Mouse (Mus musculus): ENCODE data around the gene Crybg1. TPM values are rescaled to one million over a fixed set of nuclear protein-coding genes. Genes with fewer than 3 reads are reported as not detected.
"Not testable (repeated sequence)": the region's sequence is repeated elsewhere in the genome, so short reads cannot be mapped to it uniquely, and the experiment has no call there.

The Crybg1 gene
- polyA plus RNA-seq, 1 experiment = 32.2 TPM

GRCm38 (mm10) chr10:43983866-43984265, 164.8 kb downstream of the Crybg1 start:
- Histone ChIP-seq H3K4me1 (ENCODE audit: control insufficient read depth, insufficient read depth, low read length) (peaks cover 8% of the 10 kb centered on the region; the same call in 1 of the 2 replicates), H3K27ac (ENCODE audit: insufficient read depth, low read depth, low read length) (no peak overlapping the region), H3K4me3 (ENCODE audit: insufficient read depth, low read length) (no peak overlapping the region)
- TF ChIP-seq CTCF (IDR thresholded peaks at IDR 0.05; ENCODE audit: low read depth, low read length) = no peak
- no peak for TF ChIP-seq POLR2A (IDR thresholded peaks at IDR 0.05; ENCODE audit: borderline replicate concordance, low read depth, low read length)

GRCm38 (mm10) chr10:43983241-43983640, 165.4 kb downstream of the Crybg1 start:
- TF ChIP-seq CTCF (IDR thresholded peaks at IDR 0.05; ENCODE audit: low read depth, low read length) (no peak), POLR2A (IDR thresholded peaks at IDR 0.05; ENCODE audit: borderline replicate concordance, low read depth, low read length) (no peak)
- no peak overlapping the region for H3K4me3 ChIP-seq (ENCODE audit: insufficient read depth, low read length)
- no peak overlapping the region for H3K27ac ChIP-seq (ENCODE audit: insufficient read depth, low read depth, low read length)
- H3K4me1 ChIP-seq (ENCODE audit: control insufficient read depth, insufficient read depth, low read length) = peaks cover 8% of the 10 kb centered on the region; the same call in 1 of the 2 replicates

GRCm38 (mm10) chr10:43982470-43982869, 166.2 kb downstream of the Crybg1 start:
- Histone ChIP-seq H3K4me1 (ENCODE audit: control insufficient read depth, insufficient read depth, low read length) (peaks cover 8% of the 10 kb centered on the region; the same call in 1 of the 2 replicates), H3K4me3 (ENCODE audit: insufficient read depth, low read length) (no peak overlapping the region), H3K27ac (ENCODE audit: insufficient read depth, low read depth, low read length) (no peak overlapping the region)
- TF ChIP-seq CTCF (IDR thresholded peaks at IDR 0.05; ENCODE audit: low read depth, low read length) (no peak), POLR2A (IDR thresholded peaks at IDR 0.05; ENCODE audit: borderline replicate concordance, low read depth, low read length) (no peak)

GRCm38 (mm10) chr10:43980742-43981141, 167.9 kb downstream of the Crybg1 start:
- H3K4me3 ChIP-seq (ENCODE audit: insufficient read depth, low read length); H3K27ac ChIP-seq (ENCODE audit: insufficient read depth, low read depth, low read length); H3K4me1 ChIP-seq (ENCODE audit: control insufficient read depth, insufficient read depth, low read length): not testable (repeated sequence)

GRCm38 (mm10) chr10:43980080-43980479, 168.6 kb downstream of the Crybg1 start:
- TF ChIP-seq POLR2A (IDR thresholded peaks at IDR 0.05; ENCODE audit: borderline replicate concordance, low read depth, low read length) (no peak), CTCF (IDR thresholded peaks at IDR 0.05; ENCODE audit: low read depth, low read length) (no peak)
- Histone ChIP-seq H3K4me1 (ENCODE audit: control insufficient read depth, insufficient read depth, low read length) (peaks cover 8% of the 10 kb centered on the region; the same call in 1 of the 2 replicates), H3K27ac (ENCODE audit: insufficient read depth, low read depth, low read length) (no peak overlapping the region), H3K4me3 (ENCODE audit: insufficient read depth, low read length) (no peak overlapping the region)

- no peak for TF ChIP-seq CTCF (IDR thresholded peaks at IDR 0.05; ENCODE audit: low read depth, low read length)
- TF ChIP-seq POLR2A (IDR thresholded peaks at IDR 0.05; ENCODE audit: borderline replicate concordance, low read depth, low read length) = no peak
- Histone ChIP-seq H3K4me3 (ENCODE audit: insufficient read depth, low read length) (no peak overlapping the region), H3K27ac (ENCODE audit: insufficient read depth, low read depth, low read length) (no peak overlapping the region), H3K4me1 (ENCODE audit: control insufficient read depth, insufficient read depth, low read length) (peaks cover 8% of the 10 kb centered on the region; the same call in 1 of the 2 replicates)
Measured at GRCm38 (mm10) chr10:43977353-43977752, 171.3 kb downstream of the Crybg1 start.

- Histone ChIP-seq H3K4me1 (ENCODE audit: control insufficient read depth, insufficient read depth, low read length) (no peaks in the 10 kb centered on the region), H3K4me3 (ENCODE audit: insufficient read depth, low read length) (no peak overlapping the region), H3K27ac (ENCODE audit: insufficient read depth, low read depth, low read length) (no peak overlapping the region)
- TF ChIP-seq CTCF (IDR thresholded peaks at IDR 0.05; ENCODE audit: low read depth, low read length) (no peak), POLR2A (IDR thresholded peaks at IDR 0.05; ENCODE audit: borderline replicate concordance, low read depth, low read length) (no peak)
Measured at GRCm38 (mm10) chr10:43973244-43973643, 175.4 kb downstream of the Crybg1 start.

- H3K4me3 ChIP-seq (ENCODE audit: insufficient read depth, low read length) = no peak overlapping the region
- H3K4me1 ChIP-seq (ENCODE audit: control insufficient read depth, insufficient read depth, low read length) = no peaks in the 10 kb centered on the region
- no peak overlapping the region for H3K27ac ChIP-seq (ENCODE audit: insufficient read depth, low read depth, low read length)
- no peak for TF ChIP-seq POLR2A (IDR thresholded peaks at IDR 0.05; ENCODE audit: borderline replicate concordance, low read depth, low read length)
- TF ChIP-seq CTCF (IDR thresholded peaks at IDR 0.05; ENCODE audit: low read depth, low read length) = no peak
Measured at GRCm38 (mm10) chr10:43964943-43965342, 183.7 kb downstream of the Crybg1 start.

GRCm38 (mm10) chr10:43953942-43954341, 194.7 kb downstream of the Crybg1 start:
- H3K4me3 ChIP-seq (ENCODE audit: insufficient read depth, low read length) = no peak overlapping the region
- H3K27ac ChIP-seq (ENCODE audit: insufficient read depth, low read depth, low read length) = no peak overlapping the region
- H3K4me1 ChIP-seq (ENCODE audit: control insufficient read depth, insufficient read depth, low read length) = no peaks in the 10 kb centered on the region
- TF ChIP-seq CTCF (IDR thresholded peaks at IDR 0.05; ENCODE audit: low read depth, low read length) (peak; percentile 94), POLR2A (IDR thresholded peaks at IDR 0.05; ENCODE audit: borderline replicate concordance, low read depth, low read length) (no peak)

- no peak overlapping the region for H3K4me3 ChIP-seq (ENCODE audit: insufficient read depth, low read length)
- H3K27ac ChIP-seq (ENCODE audit: insufficient read depth, low read depth, low read length) = no peak overlapping the region
- peaks cover 17% of the 10 kb centered on the region for H3K4me1 ChIP-seq (ENCODE audit: control insufficient read depth, insufficient read depth, low read length)
- no peak for TF ChIP-seq POLR2A (IDR thresholded peaks at IDR 0.05; ENCODE audit: borderline replicate concordance, low read depth, low read length)
- TF ChIP-seq CTCF (IDR thresholded peaks at IDR 0.05; ENCODE audit: low read depth, low read length) = no peak
Measured at GRCm38 (mm10) chr10:43945435-43945834, 203.2 kb downstream of the Crybg1 start.

GRCm38 (mm10) chr10:43943736-43944135, 204.9 kb downstream of the Crybg1 start:
- Histone ChIP-seq H3K27ac (ENCODE audit: insufficient read depth, low read depth, low read length) (no peak overlapping the region), H3K4me1 (ENCODE audit: control insufficient read depth, insufficient read depth, low read length) (peaks cover 17% of the 10 kb centered on the region), H3K4me3 (ENCODE audit: insufficient read depth, low read length) (no peak overlapping the region)
- TF ChIP-seq POLR2A (IDR thresholded peaks at IDR 0.05; ENCODE audit: borderline replicate concordance, low read depth, low read length) (no peak), CTCF (IDR thresholded peaks at IDR 0.05; ENCODE audit: low read depth, low read length) (no peak)
